Mouse (Mus musculus) urinary bladder, adult 18-20 months (tissue): Measurements from ENCODE around the gene Sdr9c7.
A peak's percentile ranks its signal among the peaks of the same experiment; 100 is the strongest.

ENCODE experiments used
- DNase-seq, 2 experiments: peaks; one replicate each; pipeline ENCODE4 v3.0.0; 2022; ENCODE audit warnings: low spot score in 2 of 2, mixed read lengths in 2 of 2

Sdr9c7 gene

DNA sequence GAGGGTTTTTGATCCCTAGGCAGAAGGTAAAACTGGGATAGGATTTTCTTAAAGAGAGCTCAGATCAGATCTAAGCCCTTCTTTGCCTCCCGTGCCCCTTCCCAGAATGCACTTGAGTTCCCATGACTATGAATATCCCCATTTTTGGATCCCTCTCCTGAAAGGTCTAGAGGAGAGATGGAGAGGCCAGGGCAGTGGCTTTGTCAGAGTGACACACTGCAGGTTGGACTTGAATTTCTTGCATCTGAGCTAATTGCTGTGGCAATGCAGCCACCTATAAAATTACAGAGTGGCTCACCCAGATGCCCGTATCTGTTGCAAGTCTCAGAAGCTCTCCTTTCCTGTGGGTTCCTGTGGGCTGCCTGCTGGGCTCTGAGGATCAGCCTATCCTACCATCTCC lies at the start of gene Sdr9c7:
Gene Sdr9c7 (plus strand): TSS at position 301 of the 400 bp plus-strand sequence.
- DNase-seq, result no peak

DNA sequence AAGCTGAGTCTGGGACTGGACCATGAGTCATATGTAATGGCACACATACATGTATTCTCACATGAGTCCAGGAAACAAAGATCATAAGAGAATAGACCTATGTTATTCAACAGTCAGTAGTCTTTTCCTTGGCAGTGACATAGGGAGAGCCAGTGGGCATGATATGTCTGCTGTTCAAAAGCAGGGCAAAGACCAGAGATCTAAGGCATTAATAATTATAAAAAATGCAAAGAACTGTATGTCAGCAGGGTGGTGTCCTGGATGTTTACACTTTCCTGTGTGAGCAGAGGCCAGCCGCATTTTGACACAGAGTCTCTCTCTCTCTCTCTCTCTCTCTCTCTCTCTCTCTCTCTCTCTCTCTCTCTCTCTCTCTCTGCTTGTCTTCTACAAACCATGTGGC lies 48.7 kb upstream of the Sdr9c7 start, which contains the start of gene Rdh19:
Gene Rdh19 (plus strand): TSS at position 301 of the 400 bp plus-strand sequence.
- DNase-seq, result no peak

DNA sequence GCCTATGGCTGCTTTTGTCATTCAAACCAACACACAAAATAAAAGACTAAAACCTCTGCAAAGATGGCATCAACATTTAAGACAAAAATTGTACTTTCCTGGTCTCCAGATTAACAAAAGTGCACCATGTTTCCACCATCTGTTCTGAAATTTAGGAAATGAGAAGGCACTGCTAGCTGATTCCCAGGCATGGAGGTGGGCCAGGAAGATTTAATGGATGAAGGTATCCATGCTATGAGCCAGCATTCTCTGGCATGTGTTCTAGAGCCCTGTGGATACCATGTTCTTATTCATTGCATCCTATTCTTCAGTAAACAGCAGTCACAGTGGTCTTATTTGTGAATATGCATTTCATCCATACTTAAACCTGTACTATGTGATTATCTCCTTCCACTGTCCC lies 41.9 kb upstream of the Sdr9c7 start:
- no peak for DNase-seq

DNA sequence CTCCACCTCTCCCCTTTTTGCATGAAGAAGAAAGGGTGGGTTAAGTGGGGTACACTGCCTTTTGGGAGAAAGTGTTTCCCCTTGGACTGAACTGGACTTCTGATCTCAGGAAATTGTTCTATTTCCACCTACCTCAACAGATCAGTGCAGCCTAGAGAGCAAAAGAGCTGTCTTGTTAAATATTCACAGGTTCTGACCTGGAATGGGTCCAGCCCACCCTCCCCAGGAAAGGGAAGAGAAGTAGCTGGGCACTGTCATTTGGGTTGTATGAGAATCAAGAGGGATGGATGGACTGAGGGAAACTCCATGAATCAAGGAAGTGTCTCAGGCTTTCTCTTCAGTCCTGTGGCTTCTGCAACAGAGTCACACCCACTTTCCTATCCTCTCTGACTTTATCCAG lies 33.4 kb upstream of the Sdr9c7 start:
- DNase-seq, result no peak

DNA sequence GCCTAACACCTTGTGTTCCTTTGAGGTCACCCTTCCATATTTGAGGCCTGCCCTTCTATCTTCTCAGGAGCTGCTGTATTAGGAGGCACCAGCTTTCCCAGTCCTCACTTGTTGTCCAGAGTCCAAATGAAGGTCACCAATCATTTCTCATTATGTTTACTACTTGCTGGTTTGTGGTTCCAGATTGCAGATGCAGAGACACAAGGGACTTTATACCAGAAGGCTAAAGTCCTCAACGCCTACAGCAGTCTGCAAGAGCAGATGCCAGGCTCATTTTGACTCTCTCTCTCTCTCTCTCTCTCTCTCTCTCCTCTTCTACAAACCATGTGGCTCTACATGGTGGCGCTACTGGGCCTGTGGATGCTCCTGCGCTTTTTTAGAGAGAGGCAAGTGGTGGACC lies 32.1 kb upstream of the Sdr9c7 start, which contains the start of gene Rdh16f2:
Gene Rdh16f2 (plus strand): TSS at position 243 of the 400 bp plus-strand sequence.
- no peak for DNase-seq

DNA sequence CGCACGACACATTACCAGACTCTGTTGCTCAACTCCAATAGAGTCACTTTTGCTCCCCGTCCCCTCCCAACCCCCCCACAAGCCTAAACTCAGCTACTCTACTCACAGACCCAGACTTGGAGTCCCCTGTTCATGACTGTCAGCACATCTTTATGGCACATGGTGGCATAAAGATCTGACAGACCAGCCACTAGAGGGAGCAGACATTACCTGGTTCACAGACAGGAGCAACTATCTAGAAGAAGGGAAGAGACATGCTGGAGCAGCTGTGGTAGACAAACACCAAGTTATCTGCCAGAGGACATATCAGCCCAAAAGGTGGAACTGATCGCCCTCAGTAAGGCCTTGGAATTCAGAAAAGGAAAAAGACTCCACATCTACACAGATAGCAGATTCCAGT lies 25.8 kb upstream of the Sdr9c7 start:
- no peak for DNase-seq

DNA sequence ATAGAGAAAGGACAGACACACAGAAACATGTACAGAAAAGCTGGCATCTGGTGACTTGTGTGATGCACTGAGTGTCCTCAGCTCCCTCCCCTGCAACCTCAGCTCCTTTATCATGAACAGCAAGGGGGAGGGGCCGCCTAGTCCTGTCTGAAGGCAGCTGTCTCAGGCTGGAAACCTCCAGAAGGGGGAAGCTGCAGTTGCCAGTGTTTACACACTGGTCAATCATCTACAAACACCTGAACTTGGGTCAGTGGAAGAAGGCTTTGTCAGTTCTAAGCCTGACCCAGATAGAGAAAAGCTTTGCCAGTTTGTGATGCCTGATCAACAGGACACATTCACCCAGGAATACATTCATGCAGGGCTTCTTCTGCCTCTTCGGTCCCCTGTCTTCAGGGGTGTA lies 20.6 kb upstream of the Sdr9c7 start:
- DNase-seq, result peak; percentile 37 to 57

DNA sequence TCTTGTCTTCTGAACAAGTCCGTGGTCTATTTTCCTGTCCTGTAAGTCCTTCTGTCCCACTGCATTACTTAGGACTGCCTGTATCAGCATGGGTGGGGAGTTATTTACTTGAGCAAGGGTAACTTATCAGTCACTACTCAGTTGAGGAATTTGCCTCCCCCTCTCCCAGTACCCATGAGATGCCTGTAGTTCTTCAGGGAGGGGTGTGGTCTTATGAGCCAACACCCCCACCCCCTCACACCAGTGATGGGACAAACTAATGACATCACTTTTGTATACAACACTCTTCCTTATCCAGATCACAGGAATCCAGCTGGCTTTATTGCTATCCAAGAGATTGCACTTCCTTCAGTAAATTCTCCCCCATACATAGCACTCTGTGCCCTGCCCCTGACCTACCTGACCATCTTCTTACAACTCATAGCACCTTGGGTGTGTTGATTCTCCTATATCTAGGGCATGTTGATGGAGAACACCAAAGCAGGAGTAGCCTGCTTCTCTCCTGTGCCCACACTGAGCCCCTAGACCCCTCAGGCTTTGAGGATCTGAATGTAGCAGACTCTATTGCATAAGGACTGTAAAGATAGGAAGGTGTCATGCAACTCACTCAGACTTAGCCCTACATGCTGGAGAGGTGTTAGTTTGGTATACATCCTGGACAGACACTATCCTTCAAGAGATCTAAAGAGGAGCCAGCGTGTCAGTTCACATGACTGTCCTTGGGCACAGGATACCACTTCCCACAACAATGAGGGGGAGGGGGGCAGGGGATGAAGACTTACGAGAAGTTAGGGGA lies 19.9 kb upstream of the Sdr9c7 start:
- DNase-seq, result no peak

DNA sequence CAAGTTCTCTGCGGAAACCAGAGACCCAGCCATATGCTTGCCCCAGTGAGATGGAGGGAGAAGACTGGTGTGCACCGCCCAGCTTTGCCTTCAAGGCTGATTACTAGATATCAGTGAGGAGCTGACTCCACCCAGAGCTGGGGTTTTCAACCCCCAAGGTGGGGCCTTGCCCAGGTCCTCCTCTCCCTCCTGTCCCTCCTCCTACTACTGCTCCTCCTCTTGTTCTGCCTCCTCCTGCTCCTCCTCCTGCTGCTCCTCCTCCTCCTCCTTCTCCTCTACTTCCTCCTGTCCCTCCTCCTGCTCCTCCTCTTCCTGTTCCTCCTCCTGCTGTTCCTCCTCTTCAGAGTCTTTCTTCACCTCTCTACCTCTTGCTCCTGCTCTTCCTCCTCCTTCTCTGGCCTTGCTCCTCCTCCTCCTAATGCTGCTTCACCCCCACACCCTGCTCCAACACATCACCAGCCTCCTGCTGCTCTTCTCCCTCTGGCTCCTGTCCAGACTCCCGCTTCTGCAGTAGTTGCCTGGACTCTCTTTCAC lies 19.1 kb upstream of the Sdr9c7 start:
- peak in 1 of 2 experiments; percentile 18 for DNase-seq

DNA sequence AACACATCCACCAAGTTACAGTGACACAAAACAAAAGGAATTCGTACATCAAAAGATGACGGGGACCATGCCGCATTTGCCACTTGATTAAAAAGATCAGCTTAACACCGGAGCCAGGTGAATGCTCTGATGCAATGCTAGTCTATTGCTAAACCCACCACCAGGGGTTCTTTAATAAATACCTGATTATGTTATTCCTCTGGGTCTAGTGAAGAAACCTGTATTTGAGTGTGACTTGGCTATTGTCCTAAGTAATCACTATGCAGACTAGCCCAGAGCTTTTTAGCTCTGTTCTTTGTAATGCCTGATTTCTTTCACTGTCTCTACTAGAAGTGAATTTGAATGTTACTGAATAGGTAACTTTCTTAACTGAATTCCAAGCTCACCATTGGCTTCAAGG lies 17.3 kb upstream of the Sdr9c7 start:
- no peak for DNase-seq

DNA sequence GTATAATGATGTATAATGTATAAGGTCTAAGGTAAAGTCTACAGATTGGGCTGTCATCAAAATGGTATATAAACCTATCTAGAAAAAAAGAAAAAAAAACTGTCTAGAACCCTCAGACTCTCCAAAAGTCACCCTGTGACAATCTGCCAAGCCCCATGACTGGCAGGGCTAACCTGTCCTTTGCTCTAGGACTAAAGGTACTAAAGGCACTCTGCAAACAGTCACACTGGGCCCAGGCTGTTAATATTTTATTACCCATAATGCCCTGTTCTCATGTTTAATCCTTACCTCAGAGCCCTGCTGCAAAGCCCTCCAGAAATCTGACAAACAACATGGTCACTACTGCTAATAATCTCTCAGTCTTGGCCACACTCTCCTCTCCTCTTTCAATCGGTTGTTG lies 11.8 kb upstream of the Sdr9c7 start:
- no peak for DNase-seq

DNA sequence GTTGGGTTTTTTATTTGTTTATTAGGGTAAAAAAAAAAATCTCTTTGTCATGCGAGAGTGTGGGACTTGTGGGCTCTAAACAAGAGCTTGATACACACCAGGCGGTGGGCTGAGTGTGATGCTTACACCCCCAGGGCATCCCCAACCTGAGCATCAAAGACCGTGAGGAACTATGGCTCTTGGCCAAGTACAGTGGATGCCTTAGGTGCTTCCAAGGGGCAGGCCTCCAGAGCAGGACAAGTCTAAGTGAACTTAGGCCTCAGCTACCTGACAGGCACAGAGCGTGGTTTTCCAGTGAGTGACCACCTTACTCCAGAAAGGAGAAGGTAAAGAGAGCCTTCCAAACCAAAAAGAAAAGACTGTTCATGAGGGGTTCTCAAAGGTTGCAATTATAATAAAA lies 11.3 kb upstream of the Sdr9c7 start:
- no peak for DNase-seq

DNA sequence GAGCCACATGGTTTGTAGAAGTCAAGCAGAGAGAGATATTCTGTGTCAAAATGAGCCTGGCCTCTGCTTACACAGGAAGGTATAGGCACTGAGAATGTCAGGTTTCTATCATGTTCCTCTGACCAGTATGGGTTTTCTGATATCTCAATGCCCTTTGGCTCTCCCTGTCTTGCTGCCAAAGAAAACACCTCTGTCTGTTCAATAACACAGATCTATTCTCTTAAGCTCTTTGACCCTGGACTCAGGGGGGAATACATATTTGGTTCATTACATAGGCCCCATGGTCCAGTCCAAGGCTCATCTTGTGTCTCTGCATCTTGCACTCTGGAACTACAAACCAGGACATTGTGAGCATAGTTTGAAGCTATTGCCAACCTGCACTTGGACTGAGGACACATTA lies 9.7 kb upstream of the Sdr9c7 start, which contains the start of gene Rdh7:
Gene Rdh7 (minus strand): TSS at position 213 of the 400 bp plus-strand sequence.
- DNase-seq, result no peak

DNA sequence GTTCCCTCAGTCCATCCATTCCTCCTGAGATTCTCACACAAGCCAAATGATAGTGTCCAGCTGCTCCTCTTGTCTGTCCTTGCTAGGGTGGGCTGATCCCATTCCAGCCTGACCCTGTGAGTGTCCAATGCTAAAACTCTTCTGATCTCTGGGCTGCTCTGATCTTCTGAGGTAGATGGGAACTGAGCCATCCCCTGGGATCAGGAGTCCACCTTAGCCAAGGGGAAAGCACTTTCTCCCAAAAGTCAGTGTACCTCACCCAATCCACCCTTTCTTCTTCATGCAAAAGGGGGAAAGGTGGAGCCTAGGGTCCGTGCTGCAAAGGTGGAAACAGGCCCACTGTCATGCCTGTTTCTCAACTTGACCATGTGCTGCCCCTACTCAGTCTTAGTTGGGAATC lies 6.8 kb upstream of the Sdr9c7 start:
- no peak for DNase-seq

DNA sequence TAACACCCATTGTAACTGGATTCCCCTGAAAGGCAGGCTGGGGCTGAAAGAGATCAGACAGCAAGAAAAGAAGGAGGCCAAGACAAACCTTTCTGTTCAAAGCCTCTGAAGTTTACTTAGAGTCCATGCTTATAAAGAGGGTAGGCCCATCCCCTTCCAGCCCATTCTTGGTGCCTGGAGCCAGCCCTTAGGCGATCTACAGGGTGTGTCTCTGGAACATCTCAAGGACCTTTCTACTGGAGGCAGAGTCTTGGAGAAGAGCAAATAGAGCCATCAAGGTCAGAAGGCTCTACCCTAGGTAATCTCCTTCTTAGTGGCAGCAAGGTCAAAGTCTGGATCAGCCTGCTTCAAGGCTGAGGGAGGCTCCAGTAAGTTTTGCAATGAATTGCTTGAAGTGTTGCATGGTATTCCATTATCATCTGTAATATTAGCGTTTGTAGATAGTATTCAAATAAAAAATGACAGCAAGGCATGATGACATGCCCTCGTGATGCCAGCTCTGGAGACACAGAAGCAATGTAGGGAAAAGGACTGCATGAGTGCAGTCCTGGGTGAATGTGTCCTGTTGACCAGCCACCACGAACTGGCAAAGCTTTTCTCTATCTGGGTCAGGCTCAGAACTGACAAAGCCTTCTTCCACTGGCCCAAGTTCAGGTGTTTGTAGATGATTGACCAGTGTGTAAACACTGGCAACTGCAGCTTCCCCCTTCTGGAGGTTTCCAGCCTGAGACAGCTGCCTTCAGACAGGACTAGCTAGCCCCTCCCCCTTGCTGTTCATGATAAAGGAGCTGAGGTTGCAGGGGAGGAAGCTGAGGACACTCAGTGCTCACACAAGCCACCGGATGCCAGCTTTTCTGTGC lies 4.9 kb upstream of the Sdr9c7 start:
- peak in 1 of 2 experiments; percentile 25 for DNase-seq

DNA sequence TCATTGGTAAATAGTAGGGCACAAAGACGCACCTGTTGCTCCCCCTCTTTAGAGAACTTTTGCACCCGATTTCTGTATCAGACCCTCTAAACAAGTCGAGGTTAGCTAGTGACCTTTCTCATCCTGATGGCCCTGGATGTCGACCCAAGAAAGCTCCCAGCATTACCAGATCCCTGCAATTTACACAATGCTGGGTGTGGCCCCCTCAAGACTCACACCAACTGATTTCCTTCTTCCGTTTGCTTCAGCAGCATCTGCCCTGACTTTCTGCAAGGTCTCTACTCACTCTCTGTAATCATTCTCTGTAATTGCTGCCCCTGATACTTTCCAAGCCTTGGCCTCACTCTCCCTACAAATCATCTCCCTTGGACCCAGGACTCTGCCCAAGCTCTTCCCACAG lies 1.6 kb upstream of the Sdr9c7 start:
- DNase-seq, result no peak

DNA sequence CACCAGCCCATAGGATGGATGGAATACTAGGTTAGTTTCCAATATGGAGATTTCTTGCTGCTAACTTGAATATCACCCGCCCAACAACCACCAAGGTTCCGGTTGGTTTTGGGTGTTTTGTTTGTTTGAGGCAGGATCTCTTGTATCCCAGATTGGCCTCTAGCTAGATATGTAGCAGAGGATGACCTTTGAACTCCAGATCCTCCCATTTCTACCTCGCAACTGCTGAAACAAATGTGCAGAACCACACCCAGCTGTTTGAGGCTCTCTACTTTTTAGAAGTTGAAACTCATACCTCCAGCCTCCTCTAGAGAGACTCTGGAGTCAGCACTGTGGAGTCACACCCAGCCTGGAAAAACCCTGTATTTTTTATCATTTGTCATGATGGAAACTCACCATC lies 812 bp upstream of the Sdr9c7 start:
- DNase-seq, result no peak

DNA sequence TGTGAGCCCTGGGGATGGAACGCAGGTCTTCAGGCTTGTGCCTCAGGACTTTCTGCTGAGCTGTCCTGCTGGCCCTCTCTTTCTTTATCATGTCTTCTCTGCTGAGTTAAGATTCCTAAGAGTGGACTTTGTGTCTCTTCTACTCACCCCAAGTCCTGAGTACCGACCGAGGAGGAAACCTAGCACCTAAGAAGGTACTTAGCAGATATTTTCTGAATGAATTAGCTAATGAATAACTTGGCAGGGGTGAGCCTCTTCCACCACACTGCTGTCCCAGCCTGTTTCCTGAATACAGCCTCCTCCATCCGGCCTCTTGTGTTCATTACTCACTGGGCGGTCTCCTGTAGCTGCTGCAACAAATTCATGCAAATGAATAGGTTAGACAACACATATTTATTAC lies 1.5 kb downstream of the Sdr9c7 start:
- no peak for DNase-seq

DNA sequence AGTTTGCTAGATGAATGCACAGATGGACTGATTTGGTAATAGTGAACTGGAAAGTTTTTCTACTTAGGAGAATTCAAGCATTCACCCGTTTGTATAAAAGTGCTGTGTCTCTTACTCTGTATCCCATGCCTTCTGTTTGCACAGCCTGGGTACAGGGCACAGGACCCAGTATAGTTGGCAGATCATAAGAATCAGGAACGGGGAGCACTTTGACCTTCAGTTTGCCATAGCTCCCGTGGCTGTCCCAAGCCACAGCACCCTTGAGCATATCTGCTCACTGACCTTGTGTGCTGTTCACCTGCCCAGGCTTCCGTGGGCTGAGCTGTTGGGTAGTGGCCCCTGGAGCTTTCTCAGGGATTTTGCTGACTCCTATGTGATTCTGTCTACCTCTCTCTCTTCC lies 3.4 kb downstream of the Sdr9c7 start:
- no peak for DNase-seq

DNA sequence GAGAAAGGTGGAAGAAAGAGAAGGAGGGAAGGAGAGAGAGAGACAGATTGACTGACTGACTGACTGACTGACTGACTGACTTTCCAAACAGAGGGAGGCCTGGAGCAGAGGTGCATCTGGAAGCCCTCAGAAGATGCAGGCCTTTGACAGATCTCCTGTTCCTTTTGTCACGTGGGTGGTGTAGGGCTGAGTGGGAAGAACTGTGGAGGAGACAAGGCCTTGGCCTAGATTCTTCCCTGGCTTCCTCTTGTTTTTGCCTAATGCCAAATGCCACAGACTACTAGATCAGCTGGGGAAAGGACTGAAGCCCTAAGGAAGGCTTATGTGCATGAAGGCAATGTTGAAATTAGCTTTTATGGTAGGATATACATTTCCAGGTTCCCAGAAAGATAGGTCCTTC lies 4.8 kb downstream of the Sdr9c7 start:
- no peak for DNase-seq

DNA sequence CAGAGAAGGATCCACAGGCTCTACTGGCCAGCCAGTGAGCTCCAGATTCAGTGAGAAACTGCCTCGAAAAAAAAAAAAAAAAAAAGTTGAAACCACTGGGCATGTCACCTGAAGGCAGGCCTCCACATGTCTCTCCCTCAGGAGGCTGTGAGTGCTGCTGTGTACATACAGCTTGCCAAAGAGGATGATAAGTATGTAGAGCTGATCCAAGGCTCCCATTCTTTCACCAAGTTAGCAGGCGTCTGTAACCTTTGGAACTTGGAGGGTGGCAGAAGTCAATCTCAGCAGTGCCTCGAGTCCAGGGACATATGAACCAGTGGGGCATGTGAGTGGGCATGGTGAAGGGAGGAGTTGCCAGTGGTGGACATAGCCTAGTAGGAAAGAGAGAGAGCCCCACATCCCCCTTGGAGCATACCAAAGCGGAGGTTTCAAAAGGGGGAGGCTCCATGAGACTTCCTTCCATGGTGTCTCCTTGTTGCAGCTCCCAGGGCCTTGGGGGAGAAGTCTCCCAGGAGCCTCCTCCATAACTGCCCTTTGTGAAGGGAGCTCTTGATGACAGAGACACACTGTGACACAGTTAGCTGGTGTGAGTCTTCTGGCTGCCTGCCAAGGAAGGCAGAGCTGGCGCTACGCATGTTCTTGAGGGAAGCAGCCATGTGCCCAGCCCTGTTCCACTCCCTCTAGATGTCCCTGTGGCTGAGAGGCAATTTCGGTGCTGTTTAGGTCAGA lies 6.6 kb downstream of the Sdr9c7 start:
- peak; percentile 47 to 57 for DNase-seq

DNA sequence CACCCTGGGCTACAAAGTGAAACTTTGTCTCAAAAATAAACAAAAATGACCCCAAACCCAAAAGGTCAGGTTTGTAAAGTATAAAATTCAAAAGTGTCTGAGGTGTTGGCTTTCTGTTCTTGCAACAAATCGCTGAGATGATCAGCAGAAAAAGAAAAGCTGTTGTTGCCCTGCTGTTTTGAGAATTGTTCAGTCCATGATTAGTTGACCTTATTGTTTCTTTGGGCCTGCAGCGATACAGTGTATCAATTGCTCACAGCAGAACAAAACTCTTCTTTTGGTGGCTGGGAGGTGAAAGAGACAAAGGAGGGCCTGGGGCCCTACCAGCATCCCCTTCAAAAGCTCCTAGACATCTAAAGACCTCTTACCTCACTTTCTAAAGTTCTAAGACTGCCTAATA lies 7.8 kb downstream of the Sdr9c7 start:
- DNase-seq, result no peak
